Mouse (Mus musculus): ENCODE data around the gene Ubox5.

Ubox5 gene

DNA sequence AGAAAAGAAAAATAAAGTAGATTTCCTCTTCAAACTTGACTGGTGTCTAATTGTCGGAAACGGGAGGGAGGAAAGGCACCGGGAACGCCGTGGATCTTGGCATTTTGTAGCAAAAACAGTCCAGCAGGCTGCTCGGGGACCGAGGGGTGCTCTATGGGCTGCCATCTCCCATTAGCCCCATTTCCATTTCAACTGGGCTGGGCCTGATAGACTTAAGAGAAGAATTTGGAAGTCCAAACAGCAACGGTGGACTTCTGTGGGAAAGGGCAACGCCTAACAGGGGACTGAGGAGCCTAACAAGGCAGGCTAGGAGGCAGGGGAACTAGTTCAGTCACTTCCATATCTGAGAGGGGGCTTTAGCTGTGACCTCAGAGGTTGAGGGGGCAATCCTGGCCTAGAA is 52.8 kb downstream of the Ubox5 start:
- DNase-seq (ENCODE audit: low spot score): no peak

DNA sequence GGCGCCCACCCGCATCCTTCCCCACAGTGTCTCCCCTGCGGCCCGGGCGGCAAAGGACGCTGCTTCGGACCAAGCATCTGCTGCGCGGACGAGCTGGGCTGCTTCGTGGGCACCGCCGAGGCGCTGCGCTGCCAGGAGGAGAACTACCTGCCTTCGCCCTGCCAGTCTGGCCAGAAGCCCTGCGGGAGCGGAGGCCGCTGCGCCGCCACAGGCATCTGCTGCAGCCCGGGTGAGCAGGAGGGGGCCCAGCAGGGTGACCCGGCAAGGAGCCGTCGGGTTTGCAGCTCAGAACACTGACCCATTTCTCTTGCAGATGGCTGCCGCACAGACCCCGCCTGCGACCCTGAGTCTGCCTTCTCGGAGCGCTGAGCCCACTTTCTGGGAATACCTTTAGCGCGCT is 53.3 kb downstream of the Ubox5 start:
- DNase-seq (ENCODE audit: low spot score): peak; percentile 28

DNA sequence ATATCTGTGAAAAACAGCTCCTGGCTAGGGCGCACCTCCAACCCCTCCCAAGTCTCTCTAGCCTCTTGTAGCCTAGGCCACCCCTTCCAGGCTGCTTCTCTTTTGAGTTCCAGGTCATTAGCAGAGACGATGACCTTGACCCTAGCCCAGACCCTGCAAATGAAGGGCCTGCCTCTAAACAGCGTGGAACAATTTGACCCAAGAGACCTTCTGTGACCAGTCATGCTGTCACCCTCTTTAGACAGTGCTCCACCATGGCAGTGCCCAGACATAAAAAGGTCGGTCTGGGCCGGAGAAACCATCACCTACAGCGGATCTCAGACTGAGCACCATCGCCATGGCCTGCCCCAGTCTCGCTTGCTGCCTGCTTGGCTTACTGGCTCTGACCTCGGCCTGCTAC is 54.0 kb downstream of the Ubox5 start, which contains the start of gene Oxt:
TSS of gene Oxt (plus strand) at position 301 of the 400 bp plus-strand sequence.
- no peak for DNase-seq (ENCODE audit: low spot score)

DNA sequence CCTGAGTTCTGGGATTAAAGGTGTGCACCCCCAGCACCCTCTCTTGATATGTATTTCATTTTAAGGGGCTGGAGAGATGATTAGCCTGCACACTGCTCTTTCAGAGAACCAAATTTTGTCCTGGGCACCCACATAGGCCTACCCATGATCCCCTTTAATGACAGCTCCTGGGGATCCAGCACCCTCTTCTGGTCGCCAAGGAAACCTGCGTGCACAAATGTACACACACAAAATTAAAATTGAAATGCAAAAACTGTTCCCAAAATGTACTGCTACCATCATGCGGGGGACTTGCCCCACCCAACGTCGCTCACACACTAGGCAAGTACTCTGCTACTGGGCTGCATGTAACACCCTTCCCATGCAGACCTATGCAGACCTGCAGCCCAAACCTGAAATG is 54.9 kb downstream of the Ubox5 start:
- DNase-seq (ENCODE audit: low spot score): no peak

DNA sequence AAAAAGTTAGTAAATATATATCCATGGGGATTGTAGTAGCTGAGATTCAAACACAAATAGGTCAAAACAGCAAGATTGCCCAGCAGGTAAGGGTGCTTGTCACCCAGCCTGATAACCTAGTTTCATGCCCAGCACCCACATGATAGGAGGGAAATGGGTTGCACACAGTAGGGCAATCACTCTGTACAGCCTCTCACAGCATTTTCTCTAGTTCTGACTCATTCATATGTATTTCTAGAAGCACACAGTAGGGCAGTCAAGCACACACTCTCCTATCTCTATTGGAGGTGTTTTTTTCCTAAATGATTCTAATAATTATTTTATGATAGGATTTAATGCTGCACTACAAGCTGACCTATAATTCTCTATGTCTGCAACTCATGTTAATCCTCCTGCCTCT is 59.9 kb downstream of the Ubox5 start:
- DNase-seq (ENCODE audit: low spot score): no peak

DNA sequence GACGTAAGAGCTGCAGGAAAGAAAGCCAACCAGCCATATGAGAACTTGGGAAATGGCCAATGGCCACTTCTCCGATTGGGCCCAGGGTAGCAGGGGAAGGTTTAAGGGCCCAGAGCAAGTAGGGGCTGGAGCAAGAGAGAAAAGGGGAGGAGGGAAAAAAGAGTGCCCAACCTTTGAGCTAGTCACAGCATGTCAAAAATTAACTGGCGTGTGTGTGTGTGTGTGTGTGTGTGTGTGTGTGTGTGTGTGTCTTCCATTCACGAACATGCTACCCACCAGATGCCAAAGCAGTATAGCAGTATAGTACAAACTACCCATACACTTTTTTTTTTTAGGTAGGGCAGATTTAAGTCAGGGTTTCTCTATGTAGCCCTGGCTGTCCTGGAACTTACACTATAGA is 60.9 kb downstream of the Ubox5 start:
- no peak for DNase-seq (ENCODE audit: low spot score)

DNA sequence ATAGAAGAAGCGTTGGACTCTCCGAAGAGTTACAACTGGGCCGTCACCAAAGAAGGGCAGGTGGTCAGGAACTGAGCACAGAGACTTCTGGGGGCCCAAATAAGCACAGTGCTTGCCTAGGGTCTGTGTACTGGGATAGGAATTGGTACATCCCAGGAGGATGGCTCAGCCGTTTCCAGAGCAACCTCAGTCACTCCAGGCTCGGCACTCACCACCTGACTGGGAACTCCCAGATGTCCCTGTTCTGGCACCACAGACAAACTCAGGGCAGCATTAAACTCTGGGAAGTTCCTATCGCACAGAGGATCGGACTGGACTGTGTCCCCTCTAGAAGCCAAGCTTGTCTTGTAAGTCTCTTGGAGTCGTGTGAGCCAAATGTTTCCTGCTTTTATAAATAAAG is 64.9 kb downstream of the Ubox5 start:
- no peak for DNase-seq (ENCODE audit: low spot score)

DNA sequence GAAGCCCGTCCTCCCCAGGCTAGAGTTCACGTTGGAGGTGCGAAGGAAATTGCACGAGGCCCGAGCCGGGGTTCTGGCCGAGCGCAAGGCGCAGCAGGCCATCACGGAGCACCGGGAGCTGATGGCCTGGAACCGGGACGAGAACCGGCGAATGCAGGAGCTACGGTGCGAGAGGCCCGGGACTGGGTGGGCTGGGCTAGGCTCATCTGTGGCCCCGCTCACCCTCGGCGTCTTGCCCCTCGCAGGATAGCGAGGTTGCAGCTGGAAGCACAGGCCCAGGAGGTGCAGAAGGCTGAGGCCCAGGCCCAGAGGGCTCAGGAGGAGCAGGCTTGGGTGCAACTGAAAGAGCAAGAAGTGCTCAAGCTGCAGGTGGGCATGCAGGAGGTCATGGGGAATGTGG is 65.8 kb downstream of the Ubox5 start:
- DNase-seq (ENCODE audit: low spot score): no peak

DNA sequence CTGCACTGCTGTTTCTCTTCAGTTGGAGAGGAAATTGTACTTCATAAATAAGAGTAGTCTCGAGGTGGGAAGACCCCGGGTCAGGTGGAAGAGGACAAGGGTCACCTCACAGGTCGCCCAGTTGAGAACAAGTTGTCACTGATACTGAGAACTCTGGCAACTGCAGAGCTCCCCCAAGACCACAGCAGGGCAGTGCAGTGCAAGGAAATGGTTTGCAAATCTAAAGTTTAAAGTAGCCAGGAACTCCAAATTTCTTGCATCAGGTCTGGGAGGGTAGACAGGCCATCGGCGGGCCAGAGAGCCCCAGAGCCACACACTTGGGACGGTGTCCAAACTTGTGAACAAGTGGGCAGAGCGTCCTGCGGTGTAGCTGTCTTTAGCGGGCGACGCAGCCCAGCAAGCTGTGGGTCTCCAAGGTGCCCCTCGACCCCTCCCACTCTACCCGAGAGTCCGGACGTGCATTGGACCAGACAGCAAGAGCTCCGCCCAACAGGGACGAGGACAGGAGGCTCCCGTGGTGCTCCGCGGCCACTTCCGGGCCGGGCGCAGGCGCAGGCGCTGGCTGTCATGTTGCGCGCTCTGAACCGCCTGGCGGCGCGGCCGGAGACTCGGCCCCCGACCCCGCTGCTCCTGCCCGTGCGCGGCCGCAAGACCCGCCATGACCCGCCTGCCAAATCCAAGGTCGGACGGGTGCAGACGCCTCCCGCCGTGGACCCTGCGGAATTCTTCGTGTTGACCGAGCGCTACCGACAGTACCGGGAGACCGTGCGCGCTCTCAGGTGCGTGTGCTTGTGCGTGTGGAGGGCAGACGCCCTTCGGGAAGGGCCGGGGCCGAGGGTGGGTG is 66.4 kb downstream of the Ubox5 start, which contains the start of gene Mrps26:
TSS of gene Mrps26 (plus strand) at position 531 of the 844 bp plus-strand sequence.
- DNase-seq (ENCODE audit: low spot score): peak; percentile 90

DNA sequence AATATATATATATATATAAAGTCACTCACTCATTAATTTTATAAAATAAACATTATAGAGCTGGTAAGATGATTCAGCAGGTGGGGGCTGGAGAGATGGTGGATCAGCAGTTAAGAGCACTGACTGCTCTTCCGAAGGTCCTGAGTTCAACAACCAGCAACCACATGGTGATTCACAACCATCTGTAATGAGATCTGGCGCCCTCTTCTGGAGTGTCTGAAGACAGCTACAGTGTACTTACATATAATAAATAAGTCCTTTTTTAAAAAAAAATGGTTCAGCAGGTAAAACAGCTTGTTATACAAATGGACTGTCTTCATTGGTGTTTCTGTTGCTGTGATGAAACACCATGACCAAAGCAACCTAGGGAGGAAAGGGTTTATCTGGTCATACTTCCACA is 71.8 kb downstream of the Ubox5 start:
- no peak for DNase-seq (ENCODE audit: low spot score)

DNA sequence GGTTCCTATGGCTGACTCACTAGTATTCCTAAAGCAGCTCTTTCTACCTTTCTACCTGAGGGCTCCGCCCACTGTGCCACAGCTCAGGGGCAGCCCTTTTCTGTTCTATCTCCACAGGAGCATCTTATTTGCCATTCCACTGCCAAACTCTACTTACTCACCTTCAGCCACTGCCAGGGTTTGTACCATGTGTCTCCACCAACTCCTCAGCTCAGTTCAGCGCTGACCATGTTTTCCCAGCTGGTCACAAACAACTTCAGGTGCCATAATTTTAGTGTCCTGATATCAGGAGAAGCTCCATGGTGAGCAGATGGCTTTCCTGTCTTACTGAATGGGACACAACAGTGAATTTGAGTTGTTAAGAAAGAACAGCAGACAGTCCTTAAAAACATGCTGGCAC is 72.4 kb downstream of the Ubox5 start:
- DNase-seq (ENCODE audit: low spot score): no peak

DNA sequence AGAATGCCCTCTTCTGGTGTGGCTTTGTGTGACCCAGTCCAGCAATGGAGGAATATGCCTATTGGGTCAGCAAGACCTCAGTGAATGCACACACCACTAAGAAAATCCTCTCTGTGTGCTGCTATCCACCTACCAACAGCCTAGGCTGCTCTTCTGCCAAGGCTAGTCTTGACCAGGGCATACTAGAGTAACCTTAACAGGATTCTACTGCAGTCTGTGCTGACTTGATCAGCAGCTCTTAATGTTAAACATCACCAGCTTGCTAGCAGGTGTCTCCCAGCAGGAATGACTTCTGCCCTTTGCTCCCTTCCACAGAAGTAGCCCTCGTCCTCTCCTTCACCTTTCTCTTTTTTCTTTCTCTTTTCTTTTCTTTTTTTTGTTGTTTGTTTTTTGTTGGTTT is 73.5 kb downstream of the Ubox5 start:
- no peak for DNase-seq (ENCODE audit: low spot score)

DNA sequence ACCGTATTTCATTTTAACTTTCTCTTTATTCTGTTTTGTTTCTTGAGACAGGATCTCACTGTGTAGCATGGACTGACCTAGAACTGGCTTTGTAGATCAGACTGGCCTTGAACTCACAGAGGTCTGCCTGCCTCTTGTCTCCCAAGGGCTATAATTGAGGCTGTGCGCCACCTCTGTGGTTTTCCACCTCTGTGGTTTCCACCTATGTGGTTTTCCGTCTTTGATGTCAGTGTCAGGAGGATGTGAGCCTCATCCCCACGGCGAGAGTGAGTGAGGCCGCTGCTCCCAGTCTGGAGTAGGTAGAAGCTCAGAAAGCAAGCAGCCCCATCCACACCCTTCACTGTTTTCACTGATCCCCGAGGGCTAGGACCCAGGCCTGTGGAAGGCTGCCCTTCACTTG is 75.0 kb downstream of the Ubox5 start:
- DNase-seq (ENCODE audit: low spot score): no peak

DNA sequence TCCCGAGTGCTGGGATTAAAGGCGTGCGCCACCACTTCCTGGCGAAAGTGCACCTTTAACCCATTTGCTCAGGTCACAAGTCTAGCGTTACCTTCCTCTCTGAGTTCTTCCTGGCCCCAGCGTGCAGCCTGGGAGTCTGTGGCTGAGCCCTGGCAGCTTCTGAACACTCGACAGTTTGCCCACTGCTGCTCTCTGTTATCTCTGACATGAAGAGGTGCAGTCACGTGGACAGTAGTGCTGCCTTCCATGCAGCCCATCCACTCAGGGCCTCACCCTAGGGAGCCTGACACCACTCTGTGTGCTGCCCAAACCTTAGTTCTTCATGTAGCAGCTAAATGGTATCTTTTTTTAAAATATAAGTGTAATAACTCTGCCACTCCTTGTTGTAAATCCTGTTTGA is 82.9 kb downstream of the Ubox5 start:
- no peak for DNase-seq (ENCODE audit: low spot score)

DNA sequence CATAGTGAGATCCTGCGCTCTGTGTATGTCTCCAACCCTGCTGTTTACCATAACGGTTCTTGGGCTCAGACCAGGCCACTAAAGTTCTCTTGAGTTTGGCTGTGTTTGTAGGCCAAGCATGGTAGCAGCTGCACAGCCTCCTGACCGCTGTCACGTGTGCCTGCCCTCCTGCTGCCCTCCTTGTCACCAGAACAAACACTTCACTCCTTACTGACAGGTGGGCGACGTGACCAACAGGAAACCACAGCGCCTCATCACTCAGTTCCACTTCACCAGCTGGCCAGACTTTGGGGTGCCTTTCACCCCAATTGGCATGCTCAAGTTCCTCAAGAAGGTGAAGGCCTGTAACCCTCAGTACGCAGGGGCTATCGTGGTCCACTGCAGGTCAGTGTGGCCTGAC is 89.6 kb downstream of the Ubox5 start:
- DNase-seq (ENCODE audit: low spot score): no peak

All from ovary, postnatal 36 days (tissue).